Mouse (Mus musculus): Measurements from ENCODE around the gene Kctd4.

Kctd4 gene

GRCm38 (mm10) chr14:75990936-75991335 is 36.1 kb downstream of the Kctd4 start:
- DNase-seq (ENCODE audit: low spot score in 2 of 2) = no peak

- no peak for DNase-seq (ENCODE audit: low spot score in 2 of 2)
Measured at GRCm38 (mm10) chr14:75992371-75992770, 37.6 kb downstream of the Kctd4 start.

- DNase-seq (ENCODE audit: low spot score in 2 of 2) = no peak
Measured at GRCm38 (mm10) chr14:75998082-75998481, 43.3 kb downstream of the Kctd4 start.

- DNase-seq (ENCODE audit: low spot score in 2 of 2) = no peak
Measured at GRCm38 (mm10) chr14:76001781-76002180, 47.0 kb downstream of the Kctd4 start.

GRCm38 (mm10) chr14:76005011-76005410 is 50.2 kb downstream of the Kctd4 start:
- DNase-seq (ENCODE audit: low spot score in 2 of 2) = no peak

GRCm38 (mm10) chr14:76008174-76008573 is 53.4 kb downstream of the Kctd4 start:
- no peak for DNase-seq (ENCODE audit: low spot score in 2 of 2)

- DNase-seq (ENCODE audit: low spot score in 2 of 2) = no peak
Measured at GRCm38 (mm10) chr14:76009185-76009584, 54.4 kb downstream of the Kctd4 start.

GRCm38 (mm10) chr14:76010102-76011061 is 55.6 kb downstream of the Kctd4 start, which contains the start of gene Gtf2f2:
TSS of gene Gtf2f2 (minus strand) at chr14:76010865.
- DNase-seq (ENCODE audit: low spot score in 2 of 2) = peak; percentile 91 to 98

GRCm38 (mm10) chr14:76011062-76011457 is 56.3 kb downstream of the Kctd4 start:
- DNase-seq (ENCODE audit: low spot score in 2 of 2) = no peak

- DNase-seq (ENCODE audit: low spot score in 2 of 2) = no peak
Measured at GRCm38 (mm10) chr14:76014331-76014730, 59.5 kb downstream of the Kctd4 start.
